Mouse (Mus musculus): ENCODE results near the gene Lrrc4b. TPM values are rescaled to one million over a fixed set of nuclear protein-coding genes. Genes with fewer than 3 reads are reported as not detected.

Lrrc4b gene
- polyA plus RNA-seq, 1 experiment from 2014 or later, result 3.2 TPM

GRCm38 (mm10) chr7:44467811-44468411, 39.1 kb downstream of the Lrrc4b start, which contains the start of gene Josd2:
TSS of gene Josd2 (plus strand) at chr7:44467980.
- WGBS, result 0% methylated on average over 42 of the region's 42 CpGs

GRCm38 (mm10) chr7:44468644-44469285, 39.9 kb downstream of the Lrrc4b start:
- H3K4me2 ChIP-seq (ENCODE audit: low read depth, low read length), result peak overlapping the region; percentile 43
- no peaks in the 10 kb centered on the region; the same call in 1 of the 2 replicates for H3K27me3 ChIP-seq (ENCODE audit: control insufficient read depth, insufficient read depth, low read length)
- H3K4me3 ChIP-seq (ENCODE audit: low read depth, low read length), result peak overlapping the region; percentile 67
- WGBS, result 63% methylated on average over 14 of the region's 15 CpGs
- H3K9ac ChIP-seq (replicated peaks; ENCODE audit: low read length), result peak overlapping the region; percentile 75
- no peak overlapping the region for H3K27ac ChIP-seq (replicated peaks; ENCODE audit: low read depth, low read length)
- ATAC-seq (replicated peaks; ENCODE audit: insufficient number of reproducible peaks, low FRiP score, low TSS enrichment, low read depth) (no peak), DNase-seq (ENCODE audit: low spot score) (no peak)
- H3K4me1 ChIP-seq (ENCODE audit: control insufficient read depth, insufficient read depth, low read length), result peaks cover 6% of the 10 kb centered on the region; the same call in 1 of the 2 replicates
- no peaks in the 10 kb centered on the region for H3K36me3 ChIP-seq (replicated peaks; ENCODE audit: control insufficient read depth, insufficient read depth, low read depth, low read length)
- no peaks in the 10 kb centered on the region for H3K9me3 ChIP-seq (replicated peaks; ENCODE audit: control insufficient read depth, low read length)

More at GRCm38 (mm10) chr7:44467811-44468411, 39.1 kb downstream of the Lrrc4b start, which contains the start of gene Josd2:
- H3K4me1 ChIP-seq (ENCODE audit: control insufficient read depth, insufficient read depth, low read length), result peaks cover 6% of the 10 kb centered on the region; the same call in 1 of the 2 replicates
- peak within 1 kb of the TSS; percentile 75 for H3K9ac ChIP-seq (replicated peaks; ENCODE audit: low read length)
- H3K9me3 ChIP-seq (replicated peaks; ENCODE audit: control insufficient read depth, low read length), result no peaks in the 10 kb centered on the region
- no peak within 1 kb of the TSS; the same call in none of the 2 replicates for H3K27ac ChIP-seq (replicated peaks; ENCODE audit: low read depth, low read length)
- peak within 1 kb of the TSS; percentile 67 for H3K4me3 ChIP-seq (ENCODE audit: low read depth, low read length)
- H3K27me3 ChIP-seq (ENCODE audit: control insufficient read depth, insufficient read depth, low read length), result peaks cover 8% of the 10 kb centered on the region
- H3K4me2 ChIP-seq (ENCODE audit: low read depth, low read length), result peak within 1 kb of the TSS; percentile 43
- ATAC-seq (replicated peaks; ENCODE audit: insufficient number of reproducible peaks, low FRiP score, low TSS enrichment, low read depth) (peak; percentile 94), DNase-seq (ENCODE audit: low spot score) (peak; percentile 99)
- H3K36me3 ChIP-seq (replicated peaks; ENCODE audit: control insufficient read depth, insufficient read depth, low read depth, low read length), result no peaks in the 10 kb centered on the region

- no peak overlapping the region for H3K4me3 ChIP-seq (ENCODE audit: low read depth, low read length)
- H3K27ac ChIP-seq (replicated peaks; ENCODE audit: low read depth, low read length), result no peak overlapping the region
- no peak overlapping the region for H3K9ac ChIP-seq (replicated peaks; ENCODE audit: low read length)
- ATAC-seq (replicated peaks; ENCODE audit: insufficient number of reproducible peaks, low FRiP score, low TSS enrichment, low read depth) (no peak), DNase-seq (ENCODE audit: low spot score) (no peak)
- peaks cover 3% of the 10 kb centered on the region; the same call in 1 of the 2 replicates for H3K4me1 ChIP-seq (ENCODE audit: control insufficient read depth, insufficient read depth, low read length)
- no peaks in the 10 kb centered on the region for H3K9me3 ChIP-seq (replicated peaks; ENCODE audit: control insufficient read depth, low read length)
- H3K36me3 ChIP-seq (replicated peaks; ENCODE audit: control insufficient read depth, insufficient read depth, low read depth, low read length), result no peaks in the 10 kb centered on the region
- WGBS, result 86% methylated on average over 16 of the region's 16 CpGs
- H3K27me3 ChIP-seq (ENCODE audit: control insufficient read depth, insufficient read depth, low read length), result no peaks in the 10 kb centered on the region
- no peak overlapping the region for H3K4me2 ChIP-seq (ENCODE audit: low read depth, low read length)
These were observed 41.2 kb downstream of the Lrrc4b start for GRCm38 (mm10) chr7:44469677-44470675.

GRCm38 (mm10) chr7:44470696-44471612, 42.1 kb downstream of the Lrrc4b start:
- Histone ChIP-seq H3K27me3 (ENCODE audit: control insufficient read depth, insufficient read depth, low read length) (peaks cover 4% of the 10 kb centered on the region; the same call in 1 of the 2 replicates), H3K27ac (replicated peaks; ENCODE audit: low read depth, low read length) (no peak overlapping the region), H3K4me3 (ENCODE audit: low read depth, low read length) (no peak overlapping the region), H3K9me3 (replicated peaks; ENCODE audit: control insufficient read depth, low read length) (no peaks in the 10 kb centered on the region), H3K9ac (replicated peaks; ENCODE audit: low read length) (no peak overlapping the region), H3K4me1 (ENCODE audit: control insufficient read depth, insufficient read depth, low read length) (peaks cover 3% of the 10 kb centered on the region; the same call in 1 of the 2 replicates), H3K36me3 (replicated peaks; ENCODE audit: control insufficient read depth, insufficient read depth, low read depth, low read length) (no peaks in the 10 kb centered on the region), H3K4me2 (ENCODE audit: low read depth, low read length) (no peak overlapping the region)
- WGBS, result 84% methylated on average over 16 of the region's 16 CpGs
- no peak for ATAC-seq (replicated peaks; ENCODE audit: insufficient number of reproducible peaks, low FRiP score, low TSS enrichment, low read depth)
- no peak for DNase-seq (ENCODE audit: low spot score)

- Histone ChIP-seq H3K4me1 (ENCODE audit: control insufficient read depth, insufficient read depth, low read length) (peaks cover 3% of the 10 kb centered on the region; the same call in 1 of the 2 replicates), H3K27me3 (ENCODE audit: control insufficient read depth, insufficient read depth, low read length) (peaks cover 4% of the 10 kb centered on the region; the same call in 1 of the 2 replicates), H3K4me3 (ENCODE audit: low read depth, low read length) (no peak overlapping the region), H3K4me2 (ENCODE audit: low read depth, low read length) (no peak overlapping the region), H3K36me3 (replicated peaks; ENCODE audit: control insufficient read depth, insufficient read depth, low read depth, low read length) (no peaks in the 10 kb centered on the region), H3K9me3 (replicated peaks; ENCODE audit: control insufficient read depth, low read length) (no peaks in the 10 kb centered on the region), H3K27ac (replicated peaks; ENCODE audit: low read depth, low read length) (no peak overlapping the region), H3K9ac (replicated peaks; ENCODE audit: low read length) (no peak overlapping the region)
- ATAC-seq (replicated peaks; ENCODE audit: insufficient number of reproducible peaks, low FRiP score, low TSS enrichment, low read depth), result no peak
- no peak for DNase-seq (ENCODE audit: low spot score)
- whole genome bisulfite sequencing, result 43% methylated on average over 6 of the region's 6 CpGs
These were observed 43.2 kb downstream of the Lrrc4b start for GRCm38 (mm10) chr7:44471880-44472557.

- 20% methylated on average over 1 of the region's 1 CpGs for WGBS
- no peak for DNase-seq (ENCODE audit: low spot score)
- H3K36me3 ChIP-seq (replicated peaks; ENCODE audit: control insufficient read depth, insufficient read depth, low read depth, low read length), result no peaks in the 10 kb centered on the region
- 0 out of 2 replicates have a peak, but pooled peaks cover 3% of the 10 kb centered on the region for H3K4me1 ChIP-seq (ENCODE audit: control insufficient read depth, insufficient read depth, low read length)
- no peak overlapping the region for H3K4me2 ChIP-seq (ENCODE audit: low read depth, low read length)
- H3K4me3 ChIP-seq (ENCODE audit: low read depth, low read length), result no peak overlapping the region
- no peaks in the 10 kb centered on the region for H3K9me3 ChIP-seq (replicated peaks; ENCODE audit: control insufficient read depth, low read length)
- H3K27me3 ChIP-seq (ENCODE audit: control insufficient read depth, insufficient read depth, low read length), result peaks cover 4% of the 10 kb centered on the region; the same call in 1 of the 2 replicates
- no peak overlapping the region for H3K9ac ChIP-seq (replicated peaks; ENCODE audit: low read length)
- no peak for ATAC-seq (replicated peaks; ENCODE audit: insufficient number of reproducible peaks, low FRiP score, low TSS enrichment, low read depth)
- H3K27ac ChIP-seq (replicated peaks; ENCODE audit: low read depth, low read length), result no peak overlapping the region
These were observed 43.7 kb downstream of the Lrrc4b start for GRCm38 (mm10) chr7:44472558-44472885.
